Mouse (Mus musculus): ENCODE data around the gene Padi3. TPM values are rescaled to one million over a fixed set of nuclear protein-coding genes. Genes with fewer than 3 reads are reported as not detected.

Padi3 gene
- polyA plus RNA-seq, 1 experiment = not detected

GRCm38 (mm10) chr4:140742543-140742942, 67.9 kb downstream of the Padi3 start, which contains the start of gene Padi6:
Gene Padi6, minus strand, starts transcription at chr4:140742643.
- no peaks in the 10 kb centered on the region for H3K4me1 ChIP-seq (ENCODE audit: control insufficient read depth, insufficient read depth, insufficient read length, low read length)
- H3K27ac ChIP-seq (replicated peaks; ENCODE audit: low read depth, low read length) = no peak within 1 kb of the TSS
- H3K4me3 ChIP-seq (ENCODE audit: insufficient read depth, low read depth, low read length) = no peak within 1 kb of the TSS

DNA sequence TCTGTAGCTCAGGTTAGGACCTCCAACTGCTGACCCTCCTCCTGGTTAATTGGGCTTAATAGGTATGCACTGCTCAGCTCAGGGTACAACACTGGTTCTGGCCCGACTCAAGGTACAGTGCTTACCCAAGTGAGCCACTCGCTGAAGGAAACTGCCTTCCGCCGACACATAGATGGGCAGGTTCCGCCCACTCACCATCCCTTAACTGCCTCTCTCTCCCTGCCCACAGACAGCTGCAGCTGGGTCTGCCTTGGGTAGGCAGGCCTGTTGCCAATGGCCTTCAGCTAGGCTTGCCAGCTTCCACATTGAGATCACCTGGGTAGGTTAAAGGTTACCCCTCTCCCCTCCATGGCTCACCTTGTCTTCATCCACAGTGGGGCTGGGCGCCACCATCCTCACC, 69.0 kb downstream of the Padi3 start:
- H3K4me3 ChIP-seq (ENCODE audit: insufficient read depth, low read depth, low read length) = no peak overlapping the region
- H3K27ac ChIP-seq (replicated peaks; ENCODE audit: low read depth, low read length) = no peak overlapping the region

GRCm38 (mm10) chr4:140740655-140741054, 69.8 kb downstream of the Padi3 start:
- H3K27ac ChIP-seq (replicated peaks; ENCODE audit: low read depth, low read length) = no peak overlapping the region
- H3K4me1 ChIP-seq (ENCODE audit: control insufficient read depth, insufficient read depth, insufficient read length, low read length) = no peaks in the 10 kb centered on the region
- no peak overlapping the region for H3K4me3 ChIP-seq (ENCODE audit: insufficient read depth, low read depth, low read length)

More for the DNA sequence above, 69.0 kb downstream of the Padi3 start:
- H3K4me1 ChIP-seq (ENCODE audit: control insufficient read depth, insufficient read depth, insufficient read length, low read length) = no peaks in the 10 kb centered on the region

Other genes starting within 250 kb of the Padi3 start
- 2.2 and 3.3 TPM in 2 replicates for gene Arhgef10l, start 144.6 kb downstream of the Padi3 start, polyA plus RNA-seq (2012; ENCODE audit: insufficient read depth, insufficient read length, missing spikeins)
- gene Rcc2, start 110.1 kb downstream of the Padi3 start, polyA plus RNA-seq (2012; ENCODE audit: insufficient read depth, insufficient read length, missing spikeins) = 8.8 and 9.9 TPM in 2 replicates
- gene Padi6, start 68.0 kb downstream of the Padi3 start, polyA plus RNA-seq (2012; ENCODE audit: insufficient read depth, insufficient read length, missing spikeins) = not detected in 2 replicates
- gene Padi4, start 36.4 kb downstream of the Padi3 start, polyA plus RNA-seq (2012; ENCODE audit: insufficient read depth, insufficient read length, missing spikeins) = 0.99 TPM in 1 of 2 replicates, not detected in the other
- not detected in 2 replicates for gene Padi1, start 35.1 kb upstream of the Padi3 start, polyA plus RNA-seq (2012; ENCODE audit: insufficient read depth, insufficient read length, missing spikeins)
- 1.6 and 2.5 TPM in 2 replicates for gene Padi2, start 95.7 kb upstream of the Padi3 start, polyA plus RNA-seq (2012; ENCODE audit: insufficient read depth, insufficient read length, missing spikeins)
- 2,044 and 2,390 TPM in 2 replicates for gene Sdhb, start 150.6 kb upstream of the Padi3 start, polyA plus RNA-seq (2012; ENCODE audit: insufficient read depth, insufficient read length, missing spikeins)
- 6.7 and 6.8 TPM in 2 replicates for gene Atp13a2, start 176.2 kb upstream of the Padi3 start, polyA plus RNA-seq (2012; ENCODE audit: insufficient read depth, insufficient read length, missing spikeins)
- gene Mfap2, start 199.8 kb upstream of the Padi3 start, polyA plus RNA-seq (2012; ENCODE audit: insufficient read depth, insufficient read length, missing spikeins) = 1.4 and 3.0 TPM in 2 replicates
- 1.4 and 3.2 TPM in 2 replicates for gene Crocc, start 249.9 kb upstream of the Padi3 start, polyA plus RNA-seq (2012; ENCODE audit: insufficient read depth, insufficient read length, missing spikeins)